Mouse (Mus musculus): ENCODE results near the gene Ppp1r14d.

Ppp1r14d gene

DNA sequence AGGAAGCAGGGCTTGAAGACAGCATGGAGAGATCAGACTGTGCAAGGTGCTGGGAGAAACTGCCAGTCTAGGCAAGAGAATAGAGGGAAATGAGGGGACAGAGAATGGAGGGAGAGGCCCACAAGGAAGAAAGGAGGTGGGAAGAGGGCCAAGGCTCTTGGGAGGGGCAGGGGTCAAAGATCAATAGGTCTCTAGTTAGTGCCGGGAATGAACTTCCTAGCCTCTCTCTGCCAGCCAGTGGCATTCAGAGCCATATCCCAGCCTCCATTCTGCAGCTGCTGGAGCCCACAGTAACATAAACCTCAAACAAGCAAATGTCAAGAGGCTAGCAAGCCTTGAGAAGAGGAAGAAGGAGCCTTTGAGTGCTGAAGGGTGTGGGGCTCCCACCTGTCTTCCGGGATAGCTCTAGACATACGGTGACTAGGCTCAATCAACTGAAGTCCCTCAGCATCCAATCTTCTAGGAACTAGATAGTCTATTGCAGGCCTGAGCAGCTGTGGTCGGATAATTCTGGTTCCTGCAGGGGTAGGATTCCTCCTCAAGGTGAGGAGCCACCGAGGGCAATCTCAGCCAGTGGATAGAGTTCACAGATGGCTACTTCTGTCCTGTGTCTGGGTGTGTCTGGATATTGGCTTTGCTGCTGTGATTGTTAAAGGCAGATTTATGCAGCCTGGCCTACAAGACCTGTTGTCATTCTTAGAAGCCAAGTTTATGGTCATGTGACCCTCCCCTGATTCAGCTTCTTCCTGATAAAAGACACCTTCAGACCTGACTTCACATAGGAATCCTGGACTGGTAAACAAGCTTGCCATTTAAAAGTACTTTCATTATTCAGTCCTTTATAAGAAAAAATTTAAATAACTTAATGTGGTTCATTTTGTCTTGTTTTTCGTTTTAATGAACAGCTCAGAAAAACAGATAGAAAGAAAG lies at the start of gene Ppp1r14d:
Gene Ppp1r14d (minus strand): TSS at position 132 of the 930 bp plus-strand sequence.
- DNase-seq (ENCODE audit: low read depth), result no peak

DNA sequence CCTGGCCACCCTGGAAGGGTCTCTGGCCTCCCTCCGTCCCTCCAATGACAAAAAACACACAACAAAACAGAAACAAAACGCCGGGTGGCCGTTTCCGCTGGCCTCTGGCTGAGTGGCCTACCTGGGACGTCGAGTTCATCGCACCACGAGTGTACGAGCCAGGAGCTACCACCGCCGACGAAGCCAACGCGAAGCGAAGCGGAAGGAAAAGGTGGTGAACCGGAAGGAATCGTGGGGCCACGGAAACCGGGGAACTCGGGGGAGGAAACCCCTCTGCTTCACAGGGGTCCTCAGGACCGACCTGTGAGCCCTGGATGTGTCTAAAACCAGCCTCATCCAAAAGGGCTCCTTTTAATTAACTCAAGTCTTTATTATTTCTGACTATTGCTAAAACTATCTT lies 48.1 kb upstream of the Ppp1r14d start:
- no peak for DNase-seq (ENCODE audit: low read depth)

DNA sequence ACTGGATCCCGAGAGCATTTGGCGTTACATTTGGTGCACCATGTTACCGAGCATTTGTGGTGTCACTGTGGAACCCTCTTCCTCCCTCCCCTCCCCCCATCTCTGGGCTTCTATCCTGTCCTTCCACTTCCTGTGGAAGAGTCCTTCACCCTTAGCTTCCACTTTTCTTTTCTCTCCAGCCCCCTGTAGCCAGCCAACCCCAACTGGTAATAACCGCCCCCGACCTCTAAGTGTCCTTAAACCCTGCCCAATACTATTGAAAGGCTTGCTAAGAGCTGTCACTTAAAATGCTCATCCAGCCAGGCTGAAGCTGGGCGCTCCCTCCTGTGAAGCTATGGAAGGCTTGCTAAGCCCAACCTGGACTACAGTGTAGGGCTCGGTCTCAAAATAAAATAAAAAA lies 47.2 kb upstream of the Ppp1r14d start:
- DNase-seq (ENCODE audit: low read depth), result no peak

GRCm38 (mm10) chr2:119274126-119274525 lies 44.4 kb upstream of the Ppp1r14d start:
- DNase-seq (ENCODE audit: low read depth), result no peak

GRCm38 (mm10) chr2:119270643-119271331 lies 41.1 kb upstream of the Ppp1r14d start, which contains the start of gene Rhov:
TSS of gene Rhov (minus strand) at chr2:119271272.
- no peak for DNase-seq (ENCODE audit: low read depth)

DNA sequence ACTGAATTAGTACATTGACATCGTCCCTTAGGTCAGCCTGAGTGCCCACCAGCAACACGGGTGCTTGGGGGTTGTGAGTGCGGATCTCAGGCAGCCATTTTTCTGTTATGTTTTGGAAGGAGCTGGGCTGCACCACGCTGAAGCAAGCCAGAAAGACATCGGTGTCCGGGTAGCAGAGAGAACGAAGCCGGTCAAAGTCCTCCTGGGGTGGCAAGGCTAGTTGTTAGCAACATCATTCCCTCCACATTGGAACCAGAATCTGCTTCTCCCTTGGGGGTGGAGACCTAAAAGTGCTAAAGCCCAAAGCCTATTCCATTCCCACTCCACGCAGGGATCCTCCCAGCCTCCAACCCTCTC lies 40.6 kb upstream of the Ppp1r14d start:
- no peak for DNase-seq (ENCODE audit: low read depth)

DNA sequence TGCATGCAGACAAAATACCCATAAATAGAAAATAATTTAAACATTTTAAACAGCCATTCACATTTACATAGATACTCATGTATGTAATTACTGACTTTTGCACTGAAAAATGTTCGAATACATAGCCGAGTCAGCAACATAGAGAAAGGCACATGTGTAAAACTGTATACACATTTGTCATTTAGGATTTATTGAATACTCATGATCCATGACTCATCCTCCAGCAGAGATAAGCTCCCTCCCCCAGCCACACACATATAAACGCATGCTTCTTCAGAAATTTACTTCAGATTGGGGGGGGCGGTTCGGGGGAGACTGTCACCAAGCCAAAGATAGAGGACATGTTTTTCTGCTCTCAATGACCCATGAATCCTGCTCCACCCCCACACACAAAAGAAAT lies 34.1 kb upstream of the Ppp1r14d start:
- peak; percentile 61 for DNase-seq (ENCODE audit: low read depth)

GRCm38 (mm10) chr2:119262978-119263377 lies 33.3 kb upstream of the Ppp1r14d start:
- peak; percentile 99 for DNase-seq (ENCODE audit: low read depth)

DNA sequence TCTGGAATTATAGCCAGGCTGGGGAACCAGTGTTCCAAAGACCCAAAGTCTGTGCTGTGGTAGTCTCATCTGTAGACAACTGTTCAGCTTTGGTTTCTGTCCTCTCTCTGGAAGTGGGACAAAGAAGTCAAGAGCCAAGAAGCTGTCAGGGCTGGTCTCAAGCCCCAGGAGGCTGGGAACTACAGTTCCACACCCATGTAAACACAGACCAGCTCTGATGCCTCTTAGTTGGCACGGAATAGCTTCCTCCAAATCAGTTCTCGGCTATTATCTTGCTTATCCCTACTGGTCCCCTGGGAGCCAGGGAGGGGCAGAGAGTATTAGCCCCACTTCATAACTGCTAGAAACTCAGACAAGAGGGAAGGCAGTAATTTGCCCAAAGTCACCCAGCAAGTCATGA lies 31.6 kb upstream of the Ppp1r14d start:
- no peak for DNase-seq (ENCODE audit: low read depth)

DNA sequence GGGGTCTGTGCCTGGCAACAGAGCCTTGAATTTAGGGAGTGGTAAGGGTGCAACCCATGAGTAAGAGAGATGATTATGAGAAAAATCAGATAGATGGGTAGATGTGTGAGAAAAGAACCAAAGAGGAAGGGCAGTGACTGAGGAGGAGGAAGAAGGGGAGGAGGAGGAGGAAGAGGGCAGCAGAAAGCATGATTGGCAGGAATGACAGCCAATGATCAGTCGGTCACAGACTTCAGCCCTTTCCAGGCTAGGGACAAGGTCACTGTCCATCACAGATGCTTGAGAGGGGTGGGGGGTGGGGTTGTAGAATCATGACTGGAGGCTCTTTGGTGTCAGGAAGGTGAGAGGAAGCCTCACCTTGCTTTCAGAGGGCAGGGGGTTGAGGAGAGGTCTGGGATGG lies 30.8 kb upstream of the Ppp1r14d start:
- peak; percentile 78 for DNase-seq (ENCODE audit: low read depth)

GRCm38 (mm10) chr2:119254976-119255375 lies 25.3 kb upstream of the Ppp1r14d start:
- DNase-seq (ENCODE audit: low read depth), result no peak

- peak; percentile 91 for DNase-seq (ENCODE audit: low read depth)
These were observed 21.2 kb upstream of the Ppp1r14d start for GRCm38 (mm10) chr2:119250826-119251478.

DNA sequence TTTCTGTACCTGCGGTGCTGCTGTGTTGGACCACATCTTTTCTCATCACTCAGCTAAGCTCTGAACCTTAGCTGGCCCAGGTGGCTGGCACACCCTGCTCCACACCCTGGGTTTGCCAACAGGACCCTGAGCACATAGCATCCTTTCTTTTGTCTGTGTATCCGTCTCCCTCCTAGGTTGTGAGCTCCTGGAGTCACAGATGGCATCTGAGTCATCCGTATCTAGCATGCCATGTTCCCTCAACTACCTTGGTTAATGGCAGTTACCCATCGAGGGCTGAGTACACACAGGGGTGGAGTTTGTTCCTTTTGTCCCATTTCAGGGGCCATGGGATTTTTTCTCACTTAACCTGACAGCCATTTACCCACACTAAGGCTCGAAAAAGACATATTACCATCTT lies 20.7 kb upstream of the Ppp1r14d start:
- no peak for DNase-seq (ENCODE audit: low read depth)

- DNase-seq (ENCODE audit: low read depth), result no peak
These were observed 19.9 kb upstream of the Ppp1r14d start for GRCm38 (mm10) chr2:119249592-119250061.

DNA sequence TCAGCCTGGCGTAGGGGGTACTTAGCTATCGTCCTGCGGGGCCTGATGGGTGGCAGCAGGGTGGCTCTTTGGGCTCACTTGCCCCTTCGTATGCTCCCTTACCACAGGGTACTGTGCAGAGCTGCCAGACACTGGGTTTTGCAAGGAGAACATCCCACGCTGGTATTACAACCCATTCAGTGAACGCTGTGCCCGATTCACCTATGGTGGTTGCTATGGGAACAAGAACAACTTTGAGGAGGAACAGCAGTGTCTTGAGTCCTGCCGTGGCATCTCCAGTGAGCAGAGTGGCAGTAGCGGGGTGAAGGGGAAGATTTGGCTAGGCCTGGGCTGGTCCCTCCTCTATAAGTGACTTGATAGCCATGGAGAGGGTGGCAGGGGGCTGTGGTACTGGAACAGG lies 18.2 kb upstream of the Ppp1r14d start:
- DNase-seq (ENCODE audit: low read depth), result no peak

DNA sequence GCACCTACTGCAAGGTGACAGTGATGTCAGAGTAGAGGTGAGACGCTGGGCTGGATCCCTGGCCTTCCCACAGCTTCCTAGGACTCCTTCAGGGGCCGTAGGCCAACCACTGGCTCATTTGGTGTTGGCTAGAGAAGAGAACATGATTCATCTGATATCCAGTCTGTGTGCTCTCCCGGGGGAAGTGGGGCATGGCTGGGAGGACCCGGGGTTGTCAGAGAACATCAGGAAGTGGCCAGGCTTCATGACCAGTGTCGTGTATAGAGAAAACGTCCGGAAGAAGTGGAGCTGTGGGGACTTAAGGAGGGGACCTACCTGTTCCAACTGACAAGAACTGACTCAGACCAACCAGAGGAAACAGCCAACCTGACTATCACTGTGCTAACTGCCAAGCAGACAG lies 15.5 kb upstream of the Ppp1r14d start:
- DNase-seq (ENCODE audit: low read depth), result peak; percentile 76

DNA sequence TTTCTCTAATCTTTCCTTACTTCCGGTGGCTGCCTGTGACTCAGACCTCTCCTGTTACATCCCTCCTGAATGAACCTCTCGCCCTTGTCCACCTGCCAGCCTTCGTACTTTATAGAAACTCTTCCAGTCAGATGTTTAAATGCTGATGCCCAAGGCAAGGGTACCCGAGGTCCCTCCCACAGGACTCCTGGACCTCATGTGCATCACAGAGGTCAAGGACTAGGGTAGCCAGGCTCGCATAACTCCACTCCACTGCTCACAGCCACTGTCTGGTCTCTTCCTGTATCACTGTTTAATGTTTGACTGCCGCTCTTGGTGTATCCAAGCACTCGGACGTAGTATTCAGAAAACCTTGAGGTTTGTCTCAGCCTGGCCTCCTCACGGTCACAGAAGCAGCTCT lies 12.8 kb upstream of the Ppp1r14d start:
- DNase-seq (ENCODE audit: low read depth), result no peak

GRCm38 (mm10) chr2:119240819-119241186 lies 11.1 kb upstream of the Ppp1r14d start:
- no peak for DNase-seq (ENCODE audit: low read depth)

DNA sequence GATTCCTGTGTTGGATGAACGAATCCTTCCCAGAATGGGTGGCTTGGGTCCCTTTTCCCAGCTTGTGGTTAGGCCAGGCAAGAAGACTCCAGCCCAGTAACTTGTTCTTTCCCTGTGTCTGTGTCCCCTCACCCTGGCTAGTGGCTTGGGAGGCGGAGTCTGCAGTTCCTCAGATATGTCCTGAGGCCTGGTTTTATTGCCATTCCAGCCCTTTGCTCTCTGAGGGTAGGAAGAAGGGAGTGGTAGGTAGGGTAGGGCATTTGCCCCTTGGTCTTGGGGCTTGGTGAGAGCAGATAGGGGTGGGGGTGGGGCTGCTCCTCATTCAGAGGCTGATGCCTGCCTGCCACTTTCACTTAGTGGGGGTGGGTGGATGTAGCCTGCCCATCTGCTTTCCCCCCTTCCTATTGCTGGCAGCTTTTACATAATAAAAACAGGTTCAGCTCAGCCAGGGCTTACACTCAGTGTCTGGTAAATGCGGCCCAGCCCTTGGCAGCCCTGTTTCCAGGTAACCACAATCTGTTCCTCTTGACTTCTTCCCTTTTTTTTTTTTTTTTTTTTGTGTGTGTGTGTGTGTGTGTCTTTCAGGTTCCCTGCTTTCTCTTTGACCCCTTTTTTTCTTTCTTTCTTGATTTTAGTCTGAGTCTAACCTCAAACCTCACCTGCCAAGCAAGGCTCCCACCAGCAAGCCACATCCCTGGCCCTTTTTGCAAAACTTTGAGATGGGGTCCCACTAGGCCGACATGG lies 10.5 kb upstream of the Ppp1r14d start:
- DNase-seq (ENCODE audit: low read depth), result peak; percentile 23

DNA sequence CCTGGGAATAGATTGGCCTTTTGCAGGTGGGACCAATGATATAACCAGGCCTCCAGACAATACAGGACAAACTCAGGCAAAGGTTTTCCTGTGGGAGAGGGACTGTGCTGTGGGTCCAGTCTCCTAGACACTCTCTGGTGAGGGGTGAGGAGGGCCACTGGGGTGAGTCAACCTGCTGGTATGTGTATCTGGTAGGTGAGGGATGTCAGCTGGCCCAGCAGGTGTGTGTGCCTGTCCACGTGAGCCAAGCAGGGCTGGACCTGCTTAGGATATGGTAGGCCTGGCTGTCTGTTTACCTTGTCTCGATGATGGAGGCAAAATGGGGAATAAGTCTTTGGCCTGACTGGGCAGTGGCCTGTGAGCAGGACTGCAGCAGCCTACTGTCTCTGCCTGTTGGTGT lies 9.0 kb upstream of the Ppp1r14d start:
- DNase-seq (ENCODE audit: low read depth), result no peak

GRCm38 (mm10) chr2:119237871-119238220 lies 8.1 kb upstream of the Ppp1r14d start:
- no peak for DNase-seq (ENCODE audit: low read depth)

DNA sequence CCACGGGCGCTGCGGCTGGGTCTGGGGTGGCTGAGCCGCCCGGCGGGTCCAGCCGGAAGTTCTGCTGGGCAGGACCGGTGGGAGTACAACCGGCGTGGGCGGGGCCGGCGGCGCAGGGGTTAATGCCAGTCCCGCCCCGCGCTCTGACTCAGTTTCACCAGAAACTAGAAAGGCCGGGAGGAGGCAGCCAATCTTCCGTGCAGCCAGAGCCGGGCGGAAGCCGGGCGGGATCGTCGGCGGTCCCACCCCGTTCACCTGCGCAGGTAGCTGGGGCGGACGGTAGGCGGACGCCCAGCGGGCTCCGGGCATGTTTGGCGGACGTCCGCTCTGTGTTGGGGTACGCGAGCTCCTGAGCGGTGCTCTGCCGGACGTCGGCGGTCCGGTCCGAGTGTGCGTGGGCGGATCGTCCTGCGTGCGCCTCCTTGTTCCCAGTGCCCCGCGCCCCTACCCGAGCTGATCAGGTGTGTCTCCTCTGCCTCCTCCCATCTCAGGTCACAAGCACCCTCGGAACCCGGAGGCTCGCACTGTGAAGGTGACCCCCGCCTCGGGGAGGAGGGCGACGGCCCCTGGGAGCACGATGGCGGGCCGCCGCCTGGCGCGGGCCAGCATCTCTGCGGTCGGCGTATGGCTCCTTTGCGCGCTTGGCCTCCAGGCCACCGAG lies 7.6 kb upstream of the Ppp1r14d start, which contains the start of gene Spint1:
Gene Spint1 (plus strand): TSS at position 153 of the 661 bp plus-strand sequence.
- DNase-seq (ENCODE audit: low read depth), result no peak
